Mouse (Mus musculus): Measurements from ENCODE around the gene Cd47.

Gene Cd47

GRCm38 (mm10) chr16:49799597-49800561 is at the start of gene Cd47:
Gene Cd47 (plus strand): TSS chr16:49800533.
- DNase-seq (ENCODE audit: low spot score), result peak; percentile 70

GRCm38 (mm10) chr16:49752906-49753305 is 47.4 kb upstream of the Cd47 start:
- no peak for DNase-seq (ENCODE audit: low spot score)

- DNase-seq (ENCODE audit: low spot score), result no peak
Observed at GRCm38 (mm10) chr16:49753318-49753717, 47.0 kb upstream of the Cd47 start.

- no peak for DNase-seq (ENCODE audit: low spot score)
Observed at GRCm38 (mm10) chr16:49760517-49761203, 39.7 kb upstream of the Cd47 start.

GRCm38 (mm10) chr16:49761981-49762380 is 38.4 kb upstream of the Cd47 start:
- DNase-seq (ENCODE audit: low spot score), result no peak

GRCm38 (mm10) chr16:49766326-49766725 is 34.0 kb upstream of the Cd47 start:
- no peak for DNase-seq (ENCODE audit: low spot score)

GRCm38 (mm10) chr16:49768491-49769031 is 31.8 kb upstream of the Cd47 start:
- DNase-seq (ENCODE audit: low spot score), result no peak

GRCm38 (mm10) chr16:49769831-49770261 is 30.5 kb upstream of the Cd47 start:
- peak; percentile 54 for DNase-seq (ENCODE audit: low spot score)

GRCm38 (mm10) chr16:49770320-49771189 is 29.8 kb upstream of the Cd47 start:
- no peak for DNase-seq (ENCODE audit: low spot score)

GRCm38 (mm10) chr16:49771609-49772396 is 28.5 kb upstream of the Cd47 start:
- DNase-seq (ENCODE audit: low spot score), result no peak

GRCm38 (mm10) chr16:49772576-49772975 is 27.8 kb upstream of the Cd47 start:
- DNase-seq (ENCODE audit: low spot score), result no peak

GRCm38 (mm10) chr16:49773068-49773467 is 27.3 kb upstream of the Cd47 start:
- no peak for DNase-seq (ENCODE audit: low spot score)

- no peak for DNase-seq (ENCODE audit: low spot score)
Observed at GRCm38 (mm10) chr16:49774059-49775001, 26.0 kb upstream of the Cd47 start.

GRCm38 (mm10) chr16:49775002-49775966 is 25.0 kb upstream of the Cd47 start:
- peak; percentile 59 for DNase-seq (ENCODE audit: low spot score)

GRCm38 (mm10) chr16:49776981-49777380 is 23.4 kb upstream of the Cd47 start:
- DNase-seq (ENCODE audit: low spot score), result no peak

- no peak for DNase-seq (ENCODE audit: low spot score)
Observed at GRCm38 (mm10) chr16:49781556-49782156, 18.7 kb upstream of the Cd47 start.

- DNase-seq (ENCODE audit: low spot score), result no peak
Observed at GRCm38 (mm10) chr16:49783369-49783768, 17.0 kb upstream of the Cd47 start.

GRCm38 (mm10) chr16:49786116-49786515 is 14.2 kb upstream of the Cd47 start:
- DNase-seq (ENCODE audit: low spot score), result no peak
